Mouse (Mus musculus): ENCODE results near the gene Cd300e.

GRCm38 (mm10) chr11:115071631-115072294 is 9.8 kb upstream of the Cd300e start:
- TF ChIP-seq CTCF (IDR thresholded peaks at IDR 0.05; ENCODE audit: low read depth, low read length), result no peak
- no peak for TF ChIP-seq POLR2A (IDR thresholded peaks at IDR 0.05; ENCODE audit: borderline replicate concordance, low read depth, low read length)

Measured in bone marrow macrophage, adult 2 months (primary cell).